Mouse (Mus musculus): ENCODE measurements at regions not wholly inside any gene's neighbourhood (a gene's known extent, or its start where the extent isn't known, plus 50 kb on each side); places are given as distances from the start of the nearest gene placed in this dataset.

DNA sequence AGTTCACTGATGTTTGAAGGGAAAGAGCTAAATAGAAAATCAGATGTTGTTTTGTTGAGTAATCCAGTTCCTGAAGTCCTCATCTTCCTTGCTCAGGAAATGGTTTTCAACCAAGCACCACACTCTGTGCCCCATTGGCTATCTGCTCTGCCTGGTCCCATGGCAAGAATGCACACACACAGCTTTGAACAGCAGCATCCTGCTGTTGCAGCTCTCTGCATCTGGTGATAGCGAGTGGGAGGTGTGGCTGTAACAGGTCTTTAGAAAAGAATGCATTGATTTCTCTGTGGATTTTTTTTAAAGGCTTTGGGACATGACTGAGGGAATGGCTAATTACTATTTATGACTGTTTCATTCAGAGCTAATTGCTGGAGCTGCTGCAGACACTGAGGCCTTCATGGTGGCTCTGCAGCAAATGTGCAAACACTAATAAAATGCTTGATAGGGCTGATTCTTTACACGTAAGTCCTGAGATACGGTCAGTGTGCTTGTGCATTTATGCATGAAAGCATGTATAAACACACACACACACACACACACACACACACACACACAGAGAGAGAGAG is 459.1 kb upstream of the Nrsn1 start:
- Histone ChIP-seq H3K36me3 (ENCODE audit: insufficient read depth, low read length) (no peaks in the 10 kb centered on the region), H3K4me1 (ENCODE audit: insufficient read depth, low read length) (no peaks in the 10 kb centered on the region), H3K27me3 (ENCODE audit: insufficient read depth, low read length) (no peaks in the 10 kb centered on the region), H3K4me2 (ENCODE audit: low read depth, low read length, poor library complexity, severe bottlenecking) (no peak overlapping the region), H3K9me3 (ENCODE audit: low read length) (no peaks in the 10 kb centered on the region), H3K4me3 (ENCODE audit: low read depth, low read length) (no peak overlapping the region), H3K27ac (ENCODE audit: low read depth, low read length) (no peak overlapping the region), H3K9ac (replicated peaks; ENCODE audit: low read length, poor library complexity, severe bottlenecking) (no peak overlapping the region)
- TF ChIP-seq CTCF (IDR thresholded peaks at IDR 0.05), result no peak
- DNase-seq (ENCODE audit: low spot score) (peak; percentile 17), ATAC-seq (ENCODE audit: low FRiP score) (no peak)
- WGBS, result 37% methylated on average over 3 of the region's 3 CpGs

DNA sequence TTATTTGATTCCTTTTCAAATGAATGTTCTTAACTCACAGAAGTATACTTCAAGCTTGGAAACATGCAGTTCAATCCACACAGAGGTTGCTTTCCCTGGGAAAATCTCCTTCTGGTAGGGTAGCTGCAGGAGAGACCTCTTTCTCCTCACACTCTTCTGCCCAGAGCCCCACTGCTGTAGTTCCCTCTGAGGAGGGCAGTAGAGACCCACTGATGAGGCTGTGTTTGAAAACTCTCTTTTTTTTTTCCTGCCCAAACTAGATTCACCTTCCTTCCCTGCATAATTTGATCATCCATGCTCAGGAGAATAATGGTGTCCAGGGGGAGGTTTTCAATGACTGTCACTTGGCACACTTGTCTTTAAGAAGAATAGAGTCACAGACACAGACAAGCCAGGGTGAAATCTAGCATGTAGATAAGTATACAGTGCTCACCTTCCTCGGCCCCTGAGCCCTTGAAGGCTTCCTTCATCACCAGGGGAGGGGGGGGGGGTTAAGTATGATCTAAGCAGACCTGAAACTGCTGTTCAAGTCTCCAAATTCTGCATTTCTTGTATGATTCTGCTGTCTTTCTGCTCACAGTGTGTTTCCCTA is 457.3 kb upstream of the Nrsn1 start:
- H3K36me3 ChIP-seq (ENCODE audit: insufficient read depth, low read length), result no peaks in the 10 kb centered on the region
- no peak overlapping the region for H3K9ac ChIP-seq (replicated peaks; ENCODE audit: low read length, poor library complexity, severe bottlenecking)
- DNase-seq (ENCODE audit: low spot score), result peak; percentile 74
- no peak overlapping the region for H3K4me2 ChIP-seq (ENCODE audit: low read depth, low read length, poor library complexity, severe bottlenecking)
- 7% methylated on average over 1 of the region's 1 CpGs for WGBS
- H3K27me3 ChIP-seq (ENCODE audit: insufficient read depth, low read length), result no peaks in the 10 kb centered on the region
- no peak overlapping the region for H3K27ac ChIP-seq (ENCODE audit: low read depth, low read length)
- 0 out of 2 replicates have a peak, but pooled peaks have one; percentile 52 for ATAC-seq (ENCODE audit: low FRiP score)
- TF ChIP-seq CTCF (IDR thresholded peaks at IDR 0.05), result peak; percentile 77
- H3K9me3 ChIP-seq (ENCODE audit: low read length), result no peaks in the 10 kb centered on the region
- no peaks in the 10 kb centered on the region for H3K4me1 ChIP-seq (ENCODE audit: insufficient read depth, low read length)
- no peak overlapping the region for H3K4me3 ChIP-seq (ENCODE audit: low read depth, low read length)

GRCm38 (mm10) chr13:25722595-25723525 is 452.6 kb upstream of the Nrsn1 start:
- H3K27me3 ChIP-seq (ENCODE audit: insufficient read depth, low read length), result no peaks in the 10 kb centered on the region
- no peaks in the 10 kb centered on the region for H3K9me3 ChIP-seq (ENCODE audit: low read length)
- DNase-seq (ENCODE audit: low spot score), result no peak
- no peaks in the 10 kb centered on the region for H3K4me1 ChIP-seq (ENCODE audit: insufficient read depth, low read length)
- no peak for TF ChIP-seq CTCF (IDR thresholded peaks at IDR 0.05)
- no peaks in the 10 kb centered on the region for H3K36me3 ChIP-seq (ENCODE audit: insufficient read depth, low read length)
- H3K9ac ChIP-seq (replicated peaks; ENCODE audit: low read length, poor library complexity, severe bottlenecking), result no peak overlapping the region
- H3K4me2 ChIP-seq (ENCODE audit: low read depth, low read length, poor library complexity, severe bottlenecking), result no peak overlapping the region
- ATAC-seq (ENCODE audit: low FRiP score), result no peak
- WGBS, result 39% methylated on average over 4 of the region's 4 CpGs
- no peak overlapping the region for H3K27ac ChIP-seq (ENCODE audit: low read depth, low read length)
- H3K4me3 ChIP-seq (ENCODE audit: low read depth, low read length), result no peak overlapping the region

GRCm38 (mm10) chr13:25700965-25701364 is 430.7 kb upstream of the Nrsn1 start:
- TF ChIP-seq CTCF (IDR thresholded peaks at IDR 0.05), result no peak
- no peaks in the 10 kb centered on the region for H3K4me1 ChIP-seq (ENCODE audit: insufficient read depth, low read length)
- ATAC-seq (ENCODE audit: low FRiP score) (no peak), DNase-seq (ENCODE audit: low spot score) (no peak)
- H3K4me3 ChIP-seq (ENCODE audit: low read depth, low read length), result no peak overlapping the region
- H3K27me3 ChIP-seq (ENCODE audit: insufficient read depth, low read length), result no peaks in the 10 kb centered on the region
- H3K9me3 ChIP-seq (ENCODE audit: low read length), result no peaks in the 10 kb centered on the region
- H3K27ac ChIP-seq (ENCODE audit: low read depth, low read length), result no peak overlapping the region
- WGBS, result 42% methylated on average over 4 of the region's 4 CpGs
- no peak overlapping the region for H3K4me2 ChIP-seq (ENCODE audit: low read depth, low read length, poor library complexity, severe bottlenecking)
- H3K36me3 ChIP-seq (ENCODE audit: insufficient read depth, low read length), result no peaks in the 10 kb centered on the region
- no peak overlapping the region for H3K9ac ChIP-seq (replicated peaks; ENCODE audit: low read length, poor library complexity, severe bottlenecking)

GRCm38 (mm10) chr13:25695956-25696355 is 425.7 kb upstream of the Nrsn1 start:
- TF ChIP-seq CTCF (IDR thresholded peaks at IDR 0.05), result no peak
- H3K4me1 ChIP-seq (ENCODE audit: insufficient read depth, low read length), result no peaks in the 10 kb centered on the region
- 100% methylated on average over 1 of the region's 1 CpGs for WGBS

More at GRCm38 (mm10) chr13:25695956-25696355, 425.7 kb upstream of the Nrsn1 start:
- H3K9ac ChIP-seq (replicated peaks; ENCODE audit: low read length, poor library complexity, severe bottlenecking), result no peak overlapping the region
- no peaks in the 10 kb centered on the region for H3K36me3 ChIP-seq (ENCODE audit: insufficient read depth, low read length)
- no peak overlapping the region for H3K27ac ChIP-seq (ENCODE audit: low read depth, low read length)
- no peaks in the 10 kb centered on the region for H3K9me3 ChIP-seq (ENCODE audit: low read length)
- no peaks in the 10 kb centered on the region for H3K27me3 ChIP-seq (ENCODE audit: insufficient read depth, low read length)
- no peak for DNase-seq (ENCODE audit: low spot score)
- no peak overlapping the region for H3K4me2 ChIP-seq (ENCODE audit: low read depth, low read length, poor library complexity, severe bottlenecking)
- ATAC-seq (ENCODE audit: low FRiP score), result no peak
- no peak overlapping the region for H3K4me3 ChIP-seq (ENCODE audit: low read depth, low read length)

Data from midbrain, postnatal 0 days (tissue).